Mouse (Mus musculus): ENCODE data around the gene Prtn3.

Gene Prtn3

DNA sequence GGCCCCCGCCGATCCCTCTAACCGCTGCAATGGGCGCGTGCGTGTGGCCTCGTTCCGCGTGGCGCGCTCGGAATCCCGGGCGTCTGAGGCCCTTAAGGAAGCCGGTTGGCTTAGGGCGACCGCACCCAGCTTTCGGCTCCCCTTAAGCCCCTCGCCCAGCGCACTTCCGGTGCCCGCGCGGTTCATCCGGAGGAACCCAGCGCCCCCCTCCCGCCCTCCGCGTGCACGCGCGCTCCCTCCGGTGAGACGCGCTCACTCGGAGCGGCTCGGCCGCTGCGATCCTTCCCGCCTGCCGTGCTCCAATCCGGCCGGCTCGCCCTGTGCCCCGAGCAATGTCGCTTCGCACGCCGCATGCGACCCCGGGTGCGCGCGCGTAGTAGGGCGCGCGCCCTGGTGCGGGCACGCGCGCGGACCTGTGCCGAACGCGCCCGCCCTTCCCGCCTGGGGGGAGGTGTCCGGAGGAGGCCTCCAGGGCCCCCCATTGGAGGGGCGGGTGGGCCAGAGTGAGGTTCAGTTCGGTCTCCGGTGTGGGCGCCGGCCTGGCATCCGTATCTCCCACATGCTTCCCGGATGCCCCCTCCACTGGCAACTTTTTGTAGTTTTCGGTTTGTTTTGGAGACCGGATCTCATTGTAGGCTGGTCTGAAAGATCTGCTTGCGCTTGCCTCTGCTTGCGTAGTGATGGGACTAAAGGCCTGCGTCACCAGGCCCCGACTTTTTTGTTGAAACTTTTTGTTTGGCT is 19.3 kb upstream of the Prtn3 start:
- intact Hi-C loops (cut with DNase I): no loop called here

GRCm38 (mm10) chr10:79855558-79856184 is 18.6 kb upstream of the Prtn3 start:
- intact Hi-C loops (cut with DNase I): no loop called here

- intact Hi-C loops (cut with DNase I): no loop called here
Observed at GRCm38 (mm10) chr10:79856280-79856679, 18.0 kb upstream of the Prtn3 start.

GRCm38 (mm10) chr10:79856704-79857451 is 17.4 kb upstream of the Prtn3 start:
- intact Hi-C loops (cut with DNase I): no loop called here

- intact Hi-C loops (cut with DNase I): no loop called here
Observed at GRCm38 (mm10) chr10:79857452-79857811, 16.8 kb upstream of the Prtn3 start.

- intact Hi-C loops (cut with DNase I): no loop called here
Observed at GRCm38 (mm10) chr10:79857894-79858293, 16.4 kb upstream of the Prtn3 start.

DNA sequence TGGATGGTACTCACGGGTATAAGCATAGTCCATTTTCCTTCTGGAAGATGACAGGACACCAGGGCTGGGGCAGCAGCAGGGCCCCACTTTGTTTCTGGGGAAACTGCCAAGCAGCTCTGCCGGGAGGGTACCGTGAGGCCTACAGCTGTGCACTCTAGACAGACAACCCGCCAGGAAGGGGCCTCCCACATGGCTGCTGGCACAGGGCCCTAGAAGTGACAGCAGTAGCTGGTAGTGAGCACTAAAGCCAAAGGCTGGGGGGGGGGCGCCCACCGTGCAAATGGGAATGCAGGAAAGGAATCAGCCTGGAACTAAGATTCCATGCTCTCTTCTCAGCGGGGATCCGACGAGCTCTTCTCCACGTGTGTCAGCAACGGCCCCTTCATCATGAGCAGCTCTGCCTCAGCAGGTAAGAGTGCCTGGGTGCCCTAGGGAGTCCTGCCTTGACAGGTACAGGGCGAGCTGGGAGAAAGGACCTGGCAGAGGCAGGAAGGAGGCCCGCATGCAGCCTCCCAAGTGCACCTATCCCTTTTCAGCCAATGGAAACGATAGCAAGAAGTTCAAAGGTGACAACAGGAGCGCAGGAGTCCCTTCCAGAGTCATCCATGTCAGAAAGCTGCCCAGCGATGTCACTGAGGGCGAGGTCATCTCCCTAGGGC is 15.7 kb upstream of the Prtn3 start:
- intact Hi-C loops (cut with DNase I): no loop called here

DNA sequence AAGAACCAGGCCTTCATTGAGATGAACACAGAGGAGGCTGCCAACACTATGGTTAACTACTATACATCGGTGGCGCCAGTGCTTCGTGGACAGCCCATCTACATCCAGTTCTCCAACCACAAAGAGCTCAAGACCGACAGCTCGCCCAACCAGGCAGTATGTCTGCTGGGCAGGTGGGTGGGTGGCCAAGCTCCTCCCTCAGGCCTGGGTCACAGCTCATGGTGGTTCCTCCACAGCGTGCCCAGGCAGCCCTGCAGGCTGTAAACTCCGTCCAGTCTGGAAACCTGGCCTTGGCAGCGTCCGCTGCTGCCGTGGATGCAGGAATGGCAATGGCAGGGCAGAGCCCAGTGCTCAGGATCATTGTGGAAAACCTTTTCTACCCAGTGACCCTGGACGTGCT is 15.2 kb upstream of the Prtn3 start:
- intact Hi-C loops (cut with DNase I): no loop called here

DNA sequence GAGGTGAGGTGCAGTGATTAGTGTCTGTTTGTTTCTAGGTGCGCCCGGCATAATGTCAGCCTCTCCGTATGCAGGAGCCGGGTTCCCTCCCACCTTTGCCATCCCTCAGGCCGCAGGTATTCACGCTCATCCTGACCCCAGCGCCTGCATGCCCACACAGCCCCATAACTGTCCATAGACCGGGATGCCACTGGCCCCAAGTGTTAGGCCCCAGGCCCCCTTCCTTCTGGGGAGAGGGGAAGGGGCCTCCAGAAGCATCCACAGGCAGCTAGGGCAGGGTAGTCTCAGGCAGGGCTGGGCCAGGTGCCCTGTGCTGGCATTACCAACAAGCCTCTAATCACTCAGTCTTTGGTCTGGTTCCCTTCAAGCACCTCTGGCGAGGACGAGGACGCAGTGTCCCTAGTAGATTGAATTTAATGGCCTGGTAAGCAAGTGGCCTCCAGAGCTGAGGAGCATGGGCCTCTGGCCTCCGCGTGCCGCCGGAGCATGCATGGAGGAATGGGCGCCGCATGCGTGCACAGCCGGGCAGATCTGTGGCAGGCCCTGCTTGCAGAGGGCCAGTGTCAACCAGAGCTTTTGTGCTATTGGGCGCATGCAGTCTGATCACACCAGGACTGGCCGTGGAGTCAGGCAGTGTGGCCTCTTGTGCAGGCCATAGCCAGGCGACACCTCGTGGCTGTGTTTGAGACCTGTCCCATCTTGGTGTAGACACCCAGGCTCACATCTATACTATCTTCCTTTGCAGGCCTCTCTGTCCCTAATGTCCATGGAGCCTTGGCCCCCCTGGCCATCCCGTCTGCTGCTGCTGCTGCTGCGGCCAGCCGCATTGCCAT is 14.0 kb upstream of the Prtn3 start:
- intact Hi-C loops (cut with DNase I): no loop called here

- intact Hi-C loops (cut with DNase I): no loop called here
Observed at GRCm38 (mm10) chr10:79861230-79862048, 12.8 kb upstream of the Prtn3 start.

GRCm38 (mm10) chr10:79862049-79862788 is 12.1 kb upstream of the Prtn3 start:
- intact Hi-C loops (cut with DNase I): no loop called here

DNA sequence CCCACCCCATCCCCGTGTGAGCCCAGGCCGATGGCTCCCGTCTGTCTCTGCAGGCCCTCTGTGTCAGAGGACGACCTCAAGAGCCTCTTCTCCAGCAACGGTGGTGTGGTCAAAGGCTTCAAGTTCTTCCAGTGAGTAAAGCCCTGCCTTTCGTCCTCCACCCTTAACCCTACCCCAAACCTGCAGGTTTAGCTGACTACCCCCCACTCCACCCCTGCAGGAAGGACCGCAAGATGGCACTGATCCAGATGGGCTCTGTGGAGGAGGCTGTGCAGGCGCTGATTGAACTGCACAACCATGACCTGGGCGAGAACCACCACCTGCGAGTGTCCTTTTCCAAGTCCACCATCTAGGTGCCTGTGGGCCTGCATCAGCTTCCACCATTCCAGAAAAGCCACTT is 11.4 kb upstream of the Prtn3 start:
- intact Hi-C loops (cut with DNase I): no loop called here

DNA sequence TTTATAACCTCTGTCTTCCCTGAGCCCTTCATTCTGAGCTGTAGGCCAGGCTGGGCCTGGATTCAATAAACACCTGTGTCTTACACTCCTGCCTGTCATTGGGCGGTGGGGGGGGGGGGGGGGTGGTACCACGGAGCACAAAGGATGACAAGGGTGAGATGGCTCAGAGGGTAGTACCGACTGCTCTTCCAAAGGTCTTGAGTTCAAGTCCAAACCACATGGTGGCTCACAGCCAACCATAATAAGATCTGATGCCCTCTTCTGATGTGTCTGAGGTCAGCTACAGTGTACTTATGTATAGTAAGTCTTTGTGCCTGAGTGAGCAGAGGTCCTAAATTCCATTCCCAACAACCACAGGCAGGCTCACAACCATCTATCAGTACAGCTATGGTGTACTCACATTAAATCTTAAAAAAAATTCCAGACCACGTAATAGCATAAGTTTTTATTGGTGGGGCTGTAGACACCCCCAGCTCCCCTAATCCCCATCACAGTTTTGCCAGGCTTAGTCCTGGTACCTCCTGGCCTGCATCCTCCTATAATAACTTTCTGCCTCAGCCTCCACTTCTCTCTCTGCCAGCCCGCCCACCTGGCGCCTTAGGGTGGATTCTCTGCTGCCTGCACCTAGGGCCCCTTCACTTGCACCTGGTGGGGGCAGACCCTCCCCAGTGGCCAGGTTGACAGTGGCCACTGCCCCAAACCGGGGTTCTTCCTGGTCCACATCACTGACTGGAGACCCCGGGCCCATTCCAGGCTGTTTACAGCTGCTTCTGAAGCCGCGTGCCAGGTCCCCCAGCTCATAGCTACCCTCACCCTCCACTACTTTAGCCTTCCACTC is 9.7 kb upstream of the Prtn3 start:
- intact Hi-C loops (cut with DNase I): loop anchor here (5.0 kb wide), 1 partner anchor 32 kb away; no protein-coding TSS in a partner anchor

DNA sequence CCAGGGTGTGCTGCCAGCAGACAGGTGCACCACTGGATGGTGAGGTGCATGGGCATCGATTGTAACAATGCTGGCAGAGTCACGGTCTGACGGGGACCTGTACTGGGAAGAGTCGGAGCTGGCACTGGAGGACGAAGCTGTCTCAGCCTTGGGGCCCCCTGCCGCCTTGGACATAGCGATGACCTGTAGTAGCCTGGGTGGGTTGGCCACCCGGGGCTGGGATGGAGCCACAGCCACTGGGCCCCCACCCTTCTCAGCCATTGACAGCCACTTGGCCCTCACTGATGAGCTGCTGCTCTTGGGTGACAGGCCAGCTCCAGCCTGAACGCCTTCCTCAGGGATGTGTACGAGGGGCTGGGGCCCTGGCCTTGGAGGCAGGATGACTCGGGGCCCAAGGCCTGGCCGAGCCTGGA is 9.1 kb upstream of the Prtn3 start:
- intact Hi-C loops (cut with DNase I): loop anchor here (5.0 kb wide), 1 partner anchor 33 kb away; no protein-coding TSS in a partner anchor

GRCm38 (mm10) chr10:79865801-79866295 is 8.4 kb upstream of the Prtn3 start:
- intact Hi-C loops (cut with DNase I): loop anchor here (5.0 kb wide), 1 partner anchor 34 kb away; no protein-coding TSS in a partner anchor

DNA sequence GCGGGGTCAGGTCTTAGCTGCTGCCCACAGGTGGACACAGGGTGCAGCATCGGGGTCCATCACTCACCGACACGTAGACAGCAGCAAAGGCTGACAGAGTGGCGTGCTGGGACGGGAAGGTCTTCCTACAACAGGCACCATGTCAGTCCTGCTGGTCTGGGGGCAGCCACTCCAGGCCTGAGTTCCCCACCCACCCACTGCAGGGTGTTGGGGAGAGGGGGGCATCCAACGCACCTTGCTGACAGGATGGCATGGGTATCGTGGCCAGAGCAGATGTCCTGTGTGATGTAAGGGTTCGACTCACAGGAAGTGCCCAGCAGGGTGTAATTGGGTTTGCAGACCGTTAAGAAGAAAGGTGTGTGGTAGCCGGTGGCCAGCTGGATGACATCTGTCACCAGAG is 7.7 kb upstream of the Prtn3 start:
- intact Hi-C loops (cut with DNase I): loop anchor here (5.0 kb wide), 1 partner anchor 34 kb away; no protein-coding TSS in a partner anchor

GRCm38 (mm10) chr10:79871845-79872244 is 2.4 kb upstream of the Prtn3 start:
- intact Hi-C loops (cut with DNase I): no loop called here

GRCm38 (mm10) chr10:79872862-79873261 is 1.4 kb upstream of the Prtn3 start:
- intact Hi-C loops (cut with DNase I): no loop called here

All from adrenal gland (tissue).